Mouse (Mus musculus) heart, embryonic 16.5 days (tissue): ENCODE results near the gene Mcm7. TPM values are rescaled to one million over a fixed set of nuclear protein-coding genes. Genes with fewer than 3 reads are reported as not detected.
"Not testable (repeated sequence)": the region's sequence is repeated elsewhere in the genome, so short reads cannot be mapped to it uniquely, and the experiment has no call there.

Source experiments
- ATAC-seq: fragments of 200-750 bp; cut with Nextera tagmentation; replicated peaks from 2 replicates; pipeline ENCODE4 v1.8.0; 2017; ENCODE audit warnings: moderate number of reproducible peaks; ENCODE audit not compliant: insufficient read depth, low FRiP score; ENCODE audit errors: extremely low read depth
- H3K27ac ChIP-seq: fragments of 300-500 bp; sonication (generic); 2 replicates; pipeline ENCODE4 v1.5.1; 2014; ENCODE audit warnings: mild to moderate bottlenecking, low read length, control low read depth, moderate library complexity
- H3K27me3 ChIP-seq: fragments of 300-500 bp; sonication (generic); 2 replicates; pipeline ENCODE4 v1.6.1; 2014; ENCODE audit warnings: low read length, mixed read lengths; ENCODE audit not compliant: control insufficient read depth, insufficient read depth
- H3K36me3 ChIP-seq: fragments of 300-500 bp; sonication (generic); 2 replicates; pipeline ENCODE4 v1.6.1; 2014; ENCODE audit not compliant: control insufficient read depth, insufficient read depth
- H3K4me1 ChIP-seq: fragments of 300-500 bp; sonication (generic); 2 replicates; pipeline ENCODE4 v1.6.1; 2014; ENCODE audit warnings: low read length, mixed read lengths; ENCODE audit not compliant: control insufficient read depth, insufficient read depth
- H3K4me2 ChIP-seq: fragments of 300-500 bp; sonication (generic); 2 replicates; pipeline ENCODE4 v1.6.1; 2014; ENCODE audit warnings: low read depth, mild to moderate bottlenecking, control low read depth, low read length
- H3K4me3 ChIP-seq: fragments of 300-500 bp; sonication (generic); 2 replicates; pipeline ENCODE4 v1.5.1; 2014; ENCODE audit warnings: mild to moderate bottlenecking, control low read depth, low read length
- H3K9ac ChIP-seq: fragments of 300-500 bp; sonication (generic); 2 replicates; pipeline ENCODE4 v1.6.1; 2014; ENCODE audit warnings: low read length, control low read depth
- H3K9me3 ChIP-seq: fragments of 300-500 bp; sonication (generic); replicated peaks from 2 replicates; pipeline ENCODE4 v1.6.1; 2016; ENCODE audit warnings: low read length; ENCODE audit not compliant: control insufficient read depth
- whole genome bisulfite sequencing: fragments of 180-500 bp; shearing (Covaris S2); extraction: QIAGEN DNeasy Blood & Tissue Kit; methylation state at CpG from one replicate; pipeline ENCODE4 v1.1.7; 2014; 5-methylcytosine and 5-hydroxymethylcytosine counted together
- polyA plus RNA-seq: library from polyadenylated mRNA; unstranded; fragments of >200 nt; fragmentation: Nextera tagmentation; extraction: Ambion mirVana; gene quantifications from 2 replicates; pipeline ENCODE4 v1.2.1, GENCODE M21; 2015

The Mcm7 gene
- 113 and 126 TPM in 2 replicates for polyA plus RNA-seq

GRCm38 (mm10) chr5:138171695-138172491 lies at the start of gene Mcm7, which contains the start of gene Ap4m1:
TSS of gene Mcm7 (minus strand) at chr5:138172422.
TSS of gene Ap4m1 (plus strand) at chr5:138172002.
- peaks cover 17% of the 10 kb centered on the region for H3K4me1 ChIP-seq
- H3K4me2 ChIP-seq = peak within 1 kb of the TSS; percentile 87
- no peaks in the 10 kb centered on the region for H3K9me3 ChIP-seq
- WGBS = under 1% methylated on average over 54 of the region's 54 CpGs
- H3K27me3 ChIP-seq = no peaks in the 10 kb centered on the region
- H3K27ac ChIP-seq = peak within 1 kb of the TSS; percentile 96
- H3K9ac ChIP-seq = peak within 1 kb of the TSS; percentile 77
- H3K4me3 ChIP-seq = peak within 1 kb of the TSS; percentile 88
- peak; percentile 93 for ATAC-seq
- H3K36me3 ChIP-seq = peaks cover 30% of the 10 kb centered on the region

- no peak overlapping the region for H3K4me3 ChIP-seq
- no peaks in the 10 kb centered on the region for H3K36me3 ChIP-seq
- H3K4me2 ChIP-seq = no peak overlapping the region
- H3K9ac ChIP-seq = no peak overlapping the region
- no peak overlapping the region for H3K27ac ChIP-seq
- no peaks in the 10 kb centered on the region for H3K27me3 ChIP-seq
- H3K4me1 ChIP-seq = no peaks in the 10 kb centered on the region
- whole genome bisulfite sequencing = 59% methylated on average over 2 of the region's 2 CpGs
- no peak for ATAC-seq
- peaks cover 5% of the 10 kb centered on the region; the same call in 1 of the 2 replicates for H3K9me3 ChIP-seq
Measured at GRCm38 (mm10) chr5:138219864-138220263, 47.6 kb upstream of the Mcm7 start.

GRCm38 (mm10) chr5:138216632-138217031 lies 44.4 kb upstream of the Mcm7 start:
- H3K4me1 ChIP-seq = not testable (repeated sequence)

GRCm38 (mm10) chr5:138207873-138208272 lies 35.7 kb upstream of the Mcm7 start:
- H3K4me2 ChIP-seq = no peak overlapping the region
- H3K27ac ChIP-seq = no peak overlapping the region
- no peak overlapping the region for H3K4me3 ChIP-seq
- no peaks in the 10 kb centered on the region for H3K36me3 ChIP-seq
- no peak for ATAC-seq
- H3K9ac ChIP-seq = no peak overlapping the region
- H3K9me3 ChIP-seq = peaks cover 10% of the 10 kb centered on the region; the same call in 1 of the 2 replicates
- no peaks in the 10 kb centered on the region for H3K4me1 ChIP-seq
- WGBS = 71% methylated on average over 4 of the region's 4 CpGs
- no peaks in the 10 kb centered on the region for H3K27me3 ChIP-seq

More at GRCm38 (mm10) chr5:138216632-138217031, 44.4 kb upstream of the Mcm7 start:
- ATAC-seq, H3K27me3 ChIP-seq, H3K4me3 ChIP-seq, H3K9ac ChIP-seq, H3K27ac ChIP-seq, H3K36me3 ChIP-seq, H3K4me2 ChIP-seq: not testable (repeated sequence)
- WGBS = 95% methylated on average over 13 of the region's 13 CpGs
- peaks cover 11% of the 10 kb centered on the region; the same call in 1 of the 2 replicates for H3K9me3 ChIP-seq

- no peak overlapping the region for H3K9ac ChIP-seq
- no peak overlapping the region for H3K4me3 ChIP-seq
- H3K27ac ChIP-seq = no peak overlapping the region
- peaks cover 10% of the 10 kb centered on the region; the same call in 1 of the 2 replicates for H3K9me3 ChIP-seq
- no peaks in the 10 kb centered on the region for H3K27me3 ChIP-seq
- no peak overlapping the region for H3K4me2 ChIP-seq
- ATAC-seq = no peak
- WGBS = 74% methylated on average over 1 of the region's 1 CpGs
- H3K36me3 ChIP-seq = no peaks in the 10 kb centered on the region
- no peaks in the 10 kb centered on the region for H3K4me1 ChIP-seq
Measured at GRCm38 (mm10) chr5:138207253-138207652, 35.0 kb upstream of the Mcm7 start.

- ATAC-seq = no peak
- no peaks in the 10 kb centered on the region for H3K36me3 ChIP-seq
- H3K4me3 ChIP-seq = no peak overlapping the region
- H3K27ac ChIP-seq = no peak overlapping the region
- 89% methylated on average over 3 of the region's 3 CpGs for WGBS
- H3K4me1 ChIP-seq = no peaks in the 10 kb centered on the region
- no peak overlapping the region for H3K4me2 ChIP-seq
- H3K9ac ChIP-seq = no peak overlapping the region
- peaks cover 10% of the 10 kb centered on the region; the same call in 1 of the 2 replicates for H3K9me3 ChIP-seq
- no peaks in the 10 kb centered on the region for H3K27me3 ChIP-seq
Measured at GRCm38 (mm10) chr5:138202086-138202485, 29.9 kb upstream of the Mcm7 start.

- no peak overlapping the region for H3K9ac ChIP-seq
- 0 out of 2 replicates have a peak, but pooled peaks cover 4% of the 10 kb centered on the region for H3K4me1 ChIP-seq
- H3K4me3 ChIP-seq = no peak overlapping the region
- no peak for ATAC-seq
- no peak overlapping the region for H3K4me2 ChIP-seq
- no peaks in the 10 kb centered on the region for H3K36me3 ChIP-seq
- H3K27ac ChIP-seq = no peak overlapping the region
- WGBS = 14% methylated on average over 1 of the region's 1 CpGs
- no peaks in the 10 kb centered on the region for H3K27me3 ChIP-seq
- H3K9me3 ChIP-seq = peaks cover 5% of the 10 kb centered on the region; the same call in 1 of the 2 replicates
Measured at GRCm38 (mm10) chr5:138199576-138199975, 27.4 kb upstream of the Mcm7 start.

- H3K4me2 ChIP-seq = peak overlapping the region; percentile 94
- H3K9ac ChIP-seq = peak overlapping the region; percentile 35; the same call in 1 of the 2 replicates
- 0 out of 2 replicates have a peak, but pooled peaks cover 2% of the 10 kb centered on the region for H3K36me3 ChIP-seq
- peak overlapping the region; percentile 88; the same call in 1 of the 2 replicates for H3K27ac ChIP-seq
- WGBS = 73% methylated on average over 7 of the region's 7 CpGs
- H3K9me3 ChIP-seq = no peaks in the 10 kb centered on the region
- H3K27me3 ChIP-seq = no peaks in the 10 kb centered on the region
- no peak for ATAC-seq
- peak overlapping the region; percentile 80 for H3K4me3 ChIP-seq
- H3K4me1 ChIP-seq = peaks cover 10% of the 10 kb centered on the region
Measured at GRCm38 (mm10) chr5:138195463-138195862, 23.2 kb upstream of the Mcm7 start.

- H3K36me3 ChIP-seq = 0 out of 2 replicates have a peak, but pooled peaks cover 2% of the 10 kb centered on the region
- under 1% methylated on average over 29 of the region's 29 CpGs for WGBS
- H3K4me2 ChIP-seq = peak overlapping the region; percentile 94
Measured at GRCm38 (mm10) chr5:138194755-138195345, 22.6 kb upstream of the Mcm7 start.

More at GRCm38 (mm10) chr5:138194755-138195345, 22.6 kb upstream of the Mcm7 start:
- peak; percentile 56 for ATAC-seq
- no peaks in the 10 kb centered on the region for H3K27me3 ChIP-seq
- no peaks in the 10 kb centered on the region for H3K9me3 ChIP-seq
- H3K27ac ChIP-seq = peak overlapping the region; percentile 88
- H3K9ac ChIP-seq = peak overlapping the region; percentile 92
- H3K4me3 ChIP-seq = peak overlapping the region; percentile 80
- H3K4me1 ChIP-seq = peaks cover 10% of the 10 kb centered on the region
